Mouse (Mus musculus) brown adipose tissue, adult 24 weeks (tissue): Measurements from ENCODE around the gene Dera. TPM values are rescaled to one million over a fixed set of nuclear protein-coding genes. Genes with fewer than 3 reads are reported as not detected.

ENCODE experiments used
- H3K27ac ChIP-seq: fragments of 200-500 bp; replicated peaks from 2 replicates; pipeline ENCODE4 v1.5.1; 2012; ENCODE audit warnings: low read depth, mild to moderate bottlenecking, low read length
- H3K4me1 ChIP-seq: fragments of 200-500 bp; 2 replicates; pipeline ENCODE4 v1.6.1; 2012; ENCODE audit warnings: low read length, mixed read lengths; ENCODE audit not compliant: control insufficient read depth, insufficient read depth, insufficient read length
- H3K4me3 ChIP-seq: fragments of 200-500 bp; 2 replicates; pipeline ENCODE4 v1.5.1; 2012; ENCODE audit warnings: low read depth, mild to moderate bottlenecking, low read length, moderate library complexity; ENCODE audit not compliant: insufficient read depth
- polyA plus RNA-seq: library from polyadenylated mRNA; stranded (reverse); fragments of >200 nt; gene quantifications from 2 replicates; pipeline ENCODE4 v1.2.4, GENCODE M21; 2012; ENCODE audit not compliant: missing spikeins, insufficient read depth, insufficient read length

The Dera gene
- polyA plus RNA-seq, 1 experiment, result 18.9 TPM

DNA sequence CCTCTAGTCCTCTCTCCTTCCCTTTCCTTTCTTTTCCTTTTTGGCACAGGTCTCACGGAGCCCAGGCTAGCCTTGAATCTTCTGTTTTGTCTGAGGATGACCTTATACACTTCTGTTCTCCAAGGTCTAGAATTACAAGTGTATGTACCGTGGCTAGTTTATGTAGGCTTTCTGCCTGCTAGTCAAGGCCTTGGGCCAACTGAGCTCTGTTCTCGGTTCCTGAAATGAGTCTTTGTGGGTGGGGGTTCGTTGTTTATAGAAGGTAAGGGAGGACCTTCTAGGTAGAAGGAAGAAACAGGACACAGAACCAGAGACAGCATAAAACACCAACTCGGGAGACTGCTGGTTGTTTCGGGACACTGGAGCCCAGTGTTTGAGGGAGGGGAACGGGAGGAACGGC lies 20.8 kb downstream of the Dera start:
- Histone ChIP-seq H3K4me3 (no peak overlapping the region), H3K27ac (no peak overlapping the region), H3K4me1 (no peaks in the 10 kb centered on the region)

- no peak overlapping the region for H3K4me3 ChIP-seq
- no peak overlapping the region for H3K27ac ChIP-seq
These were observed 22.6 kb downstream of the Dera start for GRCm38 (mm10) chr6:137776981-137777380.

GRCm38 (mm10) chr6:137783899-137784637 lies 29.7 kb downstream of the Dera start:
- H3K4me3 ChIP-seq, result no peak overlapping the region
- H3K4me1 ChIP-seq, result no peaks in the 10 kb centered on the region
- no peak overlapping the region for H3K27ac ChIP-seq

More at GRCm38 (mm10) chr6:137776981-137777380, 22.6 kb downstream of the Dera start:
- no peaks in the 10 kb centered on the region for H3K4me1 ChIP-seq

GRCm38 (mm10) chr6:137788976-137789590 lies 34.7 kb downstream of the Dera start:
- no peaks in the 10 kb centered on the region for H3K4me1 ChIP-seq
- H3K27ac ChIP-seq, result no peak overlapping the region
- no peak overlapping the region for H3K4me3 ChIP-seq

GRCm38 (mm10) chr6:137789658-137790057 lies 35.3 kb downstream of the Dera start:
- Histone ChIP-seq H3K4me1 (no peaks in the 10 kb centered on the region), H3K27ac (no peak overlapping the region), H3K4me3 (no peak overlapping the region)

GRCm38 (mm10) chr6:137795494-137795893 lies 41.1 kb downstream of the Dera start:
- Histone ChIP-seq H3K4me1 (no peaks in the 10 kb centered on the region), H3K4me3 (no peak overlapping the region), H3K27ac (no peak overlapping the region)

DNA sequence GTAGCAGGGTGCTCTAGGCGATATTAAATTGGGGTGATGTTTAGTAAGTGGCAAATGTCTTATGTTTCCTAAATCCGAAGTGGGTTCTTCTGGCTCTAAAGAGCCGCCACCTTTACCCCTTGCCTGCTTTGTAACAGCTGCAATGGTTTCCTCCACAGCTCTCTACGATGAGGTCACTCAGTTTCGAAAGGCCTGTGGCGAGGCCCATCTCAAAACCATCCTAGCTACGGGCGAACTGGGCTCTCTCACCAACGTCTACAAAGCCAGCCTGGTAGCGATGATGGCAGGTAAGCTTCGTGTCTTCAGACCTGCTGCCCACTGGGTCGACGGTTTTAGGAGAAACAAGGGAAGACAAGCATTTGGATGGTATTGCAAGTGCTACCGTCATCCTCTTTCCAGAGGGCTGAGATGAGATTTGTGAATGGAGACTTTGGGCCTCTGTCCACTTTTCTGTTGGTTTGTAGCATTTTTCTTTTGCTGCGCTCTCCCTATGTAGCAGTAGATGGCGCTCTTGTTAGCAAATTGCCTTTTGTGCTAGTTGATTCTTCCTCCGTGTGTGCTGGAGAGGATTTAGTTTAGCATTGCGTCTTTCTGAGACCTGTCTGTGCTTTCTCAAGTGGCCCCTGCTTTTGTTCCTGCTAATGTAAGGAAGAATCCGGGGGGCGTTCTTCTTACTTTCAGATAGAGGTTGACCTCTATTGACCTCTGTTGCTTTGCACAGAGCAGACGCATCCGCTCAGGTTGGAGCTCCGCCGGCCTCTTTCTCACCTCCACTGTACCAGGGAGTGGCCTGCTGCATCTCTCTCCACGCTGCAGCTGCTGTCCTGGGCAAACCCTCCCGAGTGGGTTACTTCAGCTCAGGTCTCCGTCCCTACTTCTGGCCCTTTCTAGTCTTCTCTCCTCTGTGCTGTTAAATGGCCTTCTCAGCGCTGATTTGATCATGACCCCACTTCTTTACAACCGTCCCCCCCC lies 42.5 kb downstream of the Dera start:
- Histone ChIP-seq H3K4me3 (no peak overlapping the region), H3K4me1 (no peaks in the 10 kb centered on the region), H3K27ac (no peak overlapping the region)

DNA sequence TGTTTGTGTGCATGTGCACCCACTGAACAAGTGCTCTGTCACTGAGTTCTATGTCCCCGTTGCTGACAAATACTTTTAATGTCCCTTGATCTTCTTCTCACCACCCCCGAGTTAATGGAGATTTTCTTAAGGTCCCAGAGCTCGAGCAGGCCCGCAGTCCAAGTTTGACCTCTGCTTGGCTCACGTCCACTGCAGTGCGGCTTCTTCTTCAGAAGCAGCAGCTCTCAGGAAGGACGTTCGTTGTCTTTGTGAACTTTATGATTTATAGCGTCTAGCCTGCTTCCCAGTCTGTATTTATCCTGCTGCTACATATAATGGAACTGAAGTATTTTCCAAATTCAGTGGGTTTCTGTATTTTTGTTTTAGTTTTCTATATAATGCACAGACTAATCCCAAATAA lies 44.9 kb downstream of the Dera start:
- no peak overlapping the region for H3K4me3 ChIP-seq
- no peak overlapping the region for H3K27ac ChIP-seq
- H3K4me1 ChIP-seq, result no peaks in the 10 kb centered on the region

DNA sequence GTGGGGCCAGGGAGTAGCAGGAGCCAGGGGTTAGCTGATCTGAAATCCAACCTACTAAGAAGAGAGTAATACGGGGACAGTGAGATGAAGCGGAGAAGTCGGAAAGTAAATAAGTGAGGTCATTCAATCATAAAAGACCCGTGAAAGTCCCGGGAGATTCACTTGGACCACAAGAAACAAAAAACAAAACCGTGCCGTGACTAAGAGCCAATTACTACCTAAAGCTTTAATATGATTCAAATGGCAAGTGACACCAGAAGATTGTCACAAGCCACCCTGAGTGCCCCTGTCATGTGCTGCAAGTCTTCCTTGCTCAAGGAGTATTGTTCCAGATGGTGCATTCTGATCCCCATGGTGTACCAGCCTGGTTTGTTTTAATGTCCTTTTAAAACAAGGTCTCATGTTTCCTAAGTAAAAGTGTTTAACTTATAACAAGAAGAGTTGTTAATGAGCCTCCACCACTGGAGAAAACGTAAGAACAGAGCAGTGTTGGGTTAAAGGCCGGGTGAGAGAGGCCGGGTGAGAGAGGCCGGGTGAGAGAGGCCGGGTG lies 49.2 kb downstream of the Dera start:
- Histone ChIP-seq H3K4me1 (no peaks in the 10 kb centered on the region; the same call in 1 of the 2 replicates), H3K27ac (no peak overlapping the region), H3K4me3 (no peak overlapping the region)

GRCm38 (mm10) chr6:137804121-137804520 lies 49.8 kb downstream of the Dera start:
- H3K4me1 ChIP-seq, result no peaks in the 10 kb centered on the region; the same call in 1 of the 2 replicates
- no peak overlapping the region for H3K27ac ChIP-seq
- no peak overlapping the region for H3K4me3 ChIP-seq

GRCm38 (mm10) chr6:137804606-137805005 lies 50.3 kb downstream of the Dera start:
- no peak overlapping the region for H3K27ac ChIP-seq
- no peak overlapping the region for H3K4me3 ChIP-seq
- no peaks in the 10 kb centered on the region; the same call in 1 of the 2 replicates for H3K4me1 ChIP-seq

- Histone ChIP-seq H3K4me1 (no peaks in the 10 kb centered on the region; the same call in 1 of the 2 replicates), H3K4me3 (no peak overlapping the region), H3K27ac (no peak overlapping the region)
These were observed 52.0 kb downstream of the Dera start for GRCm38 (mm10) chr6:137806342-137806741.

GRCm38 (mm10) chr6:137806806-137807205 lies 52.5 kb downstream of the Dera start:
- no peak overlapping the region for H3K4me3 ChIP-seq
- no peak overlapping the region for H3K27ac ChIP-seq
- H3K4me1 ChIP-seq, result no peaks in the 10 kb centered on the region; the same call in 1 of the 2 replicates

- no peaks in the 10 kb centered on the region; the same call in 1 of the 2 replicates for H3K4me1 ChIP-seq
- no peak overlapping the region for H3K27ac ChIP-seq
- H3K4me3 ChIP-seq, result no peak overlapping the region
These were observed 53.0 kb downstream of the Dera start for GRCm38 (mm10) chr6:137807296-137807695.

DNA sequence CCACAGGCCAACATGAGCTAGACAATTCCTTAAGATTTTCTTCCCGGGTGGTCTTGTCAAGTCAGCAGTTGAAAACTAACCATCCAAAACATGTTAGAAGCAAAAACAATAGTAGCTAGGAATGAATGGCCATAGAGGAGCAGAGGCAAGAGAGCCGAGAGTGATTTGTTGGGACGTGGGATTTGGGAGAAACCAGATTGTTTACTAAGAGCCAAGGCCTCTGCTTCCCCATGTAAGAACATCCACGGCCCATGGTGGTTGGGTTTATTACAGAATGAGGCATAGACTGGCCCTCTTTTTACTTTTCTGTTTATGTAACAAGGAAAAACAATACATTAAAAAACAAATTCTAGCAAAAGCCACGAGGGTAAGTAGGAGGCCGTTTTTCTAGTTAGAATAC lies 54.4 kb downstream of the Dera start:
- Histone ChIP-seq H3K4me3 (no peak overlapping the region), H3K27ac (no peak overlapping the region), H3K4me1 (no peaks in the 10 kb centered on the region; the same call in 1 of the 2 replicates)
